Mouse (Mus musculus): ENCODE data around the gene Arvcf. TPM values are rescaled to one million over a fixed set of nuclear protein-coding genes. Genes with fewer than 3 reads are reported as not detected.

Gene Arvcf
- 12.6 and 12.9 TPM in 2 replicates for polyA plus RNA-seq (2016; fragmentation: Nextera tagmentation; extraction: Ambion mirVana)

DNA sequence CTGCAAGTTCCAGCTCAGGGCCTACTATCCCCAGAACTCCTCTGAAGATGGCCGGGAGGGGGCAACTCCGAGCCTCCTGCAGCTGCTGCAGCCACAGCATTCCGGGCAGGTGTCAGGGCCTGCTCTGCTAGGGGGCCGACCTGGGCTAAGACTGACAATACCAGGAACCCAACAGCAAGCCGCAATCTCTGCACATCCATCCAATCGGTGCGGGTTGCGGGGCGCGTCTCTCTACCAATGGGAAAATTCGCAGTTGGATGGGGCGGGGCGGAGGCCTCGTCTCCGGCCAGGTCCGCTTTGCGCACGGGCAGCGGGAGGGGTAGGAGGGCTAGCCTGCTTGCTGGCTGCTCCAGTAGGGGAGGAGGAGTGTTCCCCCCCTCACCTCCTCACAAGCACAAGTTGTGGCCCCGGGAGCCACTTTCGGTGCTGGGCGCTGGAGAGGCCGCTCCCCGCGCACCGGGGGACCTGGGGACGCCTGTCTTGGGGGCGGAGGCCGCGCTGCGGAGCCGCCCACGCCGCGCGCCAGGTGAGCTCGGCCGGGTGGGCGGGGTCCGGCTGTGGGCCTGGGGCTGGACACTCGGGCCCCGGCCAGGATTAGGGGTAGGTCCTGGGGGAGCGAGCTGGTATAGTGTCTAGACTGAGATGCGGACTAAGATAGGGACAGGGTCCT, at the start of gene Arvcf, which contains the start of gene Tango2:
Gene Arvcf (plus strand): TSS at position 252 of the 670 bp plus-strand sequence.
Gene Tango2 (minus strand): TSS at position 173 of the 670 bp plus-strand sequence.
- H3K4me3 ChIP-seq = peak within 1 kb of the TSS; percentile 51
- H3K9ac ChIP-seq = peak within 1 kb of the TSS; percentile 35; the same call in 1 of the 2 replicates
- H3K27ac ChIP-seq = no peak within 1 kb of the TSS
- H3K27me3 ChIP-seq (replicated peaks) = peaks cover 64% of the 10 kb centered on the region
- peaks cover 61% of the 10 kb centered on the region for H3K4me1 ChIP-seq
- H3K36me3 ChIP-seq = no peaks in the 10 kb centered on the region
- H3K9me3 ChIP-seq (replicated peaks) = no peaks in the 10 kb centered on the region
- 2% methylated on average over 44 of the region's 44 CpGs for WGBS (ENCODE audit: insufficient replicate concordance)
- peak; percentile 1; the same call in 1 of the 2 replicates for ATAC-seq
- peak within 1 kb of the TSS; percentile 72 for H3K4me2 ChIP-seq

DNA sequence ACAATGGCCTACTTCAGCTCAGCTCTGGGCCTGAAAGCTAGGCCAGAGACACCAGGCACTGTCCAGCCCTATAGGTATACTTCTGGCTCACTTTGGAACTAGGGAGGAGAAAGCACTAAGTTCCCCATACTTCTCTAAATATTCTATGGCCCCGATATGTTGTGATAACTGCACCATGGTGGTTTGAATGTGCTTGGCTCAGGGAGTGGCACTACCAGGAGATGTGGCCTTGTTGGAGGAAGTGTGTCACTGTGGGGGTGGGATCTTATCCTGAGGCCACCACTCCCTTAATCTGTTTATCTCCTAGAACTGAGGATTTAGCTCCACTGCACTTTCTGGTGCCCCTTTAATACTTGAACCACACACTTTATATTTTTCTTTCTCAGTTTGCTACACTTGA, 39.8 kb upstream of the Arvcf start:
- Histone ChIP-seq H3K27me3 (replicated peaks) (no peaks in the 10 kb centered on the region), H3K4me1 (no peaks in the 10 kb centered on the region; the same call in 1 of the 2 replicates), H3K4me3 (no peak overlapping the region), H3K27ac (no peak overlapping the region), H3K9ac (no peak overlapping the region), H3K4me2 (no peak overlapping the region), H3K36me3 (peaks cover 94% of the 10 kb centered on the region), H3K9me3 (replicated peaks) (no peaks in the 10 kb centered on the region)
- WGBS (ENCODE audit: insufficient replicate concordance) = 28% methylated on average over 1 of the region's 1 CpGs
- ATAC-seq = 0 out of 2 replicates have a peak, but pooled peaks have one; percentile 32

GRCm38 (mm10) chr16:18318992-18319391, 29.0 kb upstream of the Arvcf start:
- Histone ChIP-seq H3K4me1 (no peaks in the 10 kb centered on the region; the same call in 1 of the 2 replicates), H3K4me2 (no peak overlapping the region), H3K4me3 (no peak overlapping the region), H3K9me3 (replicated peaks) (no peaks in the 10 kb centered on the region), H3K9ac (no peak overlapping the region), H3K27me3 (replicated peaks) (no peaks in the 10 kb centered on the region), H3K36me3 (peaks cover 90% of the 10 kb centered on the region), H3K27ac (no peak overlapping the region)
- 75% methylated on average over 3 of the region's 3 CpGs for WGBS (ENCODE audit: insufficient replicate concordance)
- no peak for ATAC-seq

DNA sequence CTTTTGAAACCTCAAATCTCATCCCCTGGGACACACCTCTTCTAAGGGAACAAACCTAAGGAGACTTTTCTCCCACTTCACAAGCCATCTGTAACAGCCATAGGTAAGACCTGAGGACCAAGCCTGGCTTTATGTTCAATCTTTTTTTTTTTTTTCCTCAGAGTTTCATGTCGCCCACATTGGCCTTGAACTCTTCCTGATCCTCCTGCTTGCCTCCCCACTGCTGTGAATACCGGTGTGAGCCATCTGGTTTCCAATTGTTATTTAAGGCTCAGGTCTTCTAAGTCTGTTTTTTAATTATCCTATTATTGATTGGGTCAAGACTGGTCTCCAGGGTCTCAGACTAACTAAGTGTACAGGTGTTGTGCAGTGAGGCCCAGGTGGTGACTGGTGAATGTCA, 26.5 kb upstream of the Arvcf start:
- WGBS (ENCODE audit: insufficient replicate concordance) = 71% methylated on average over 2 of the region's 2 CpGs
- no peak for ATAC-seq
- H3K36me3 ChIP-seq = peaks cover 91% of the 10 kb centered on the region
- no peak overlapping the region for H3K4me2 ChIP-seq
- no peaks in the 10 kb centered on the region; the same call in 1 of the 2 replicates for H3K4me1 ChIP-seq
- no peak overlapping the region for H3K4me3 ChIP-seq
- no peaks in the 10 kb centered on the region for H3K27me3 ChIP-seq (replicated peaks)
- no peak overlapping the region for H3K27ac ChIP-seq
- no peaks in the 10 kb centered on the region for H3K9me3 ChIP-seq (replicated peaks)
- H3K9ac ChIP-seq = no peak overlapping the region

DNA sequence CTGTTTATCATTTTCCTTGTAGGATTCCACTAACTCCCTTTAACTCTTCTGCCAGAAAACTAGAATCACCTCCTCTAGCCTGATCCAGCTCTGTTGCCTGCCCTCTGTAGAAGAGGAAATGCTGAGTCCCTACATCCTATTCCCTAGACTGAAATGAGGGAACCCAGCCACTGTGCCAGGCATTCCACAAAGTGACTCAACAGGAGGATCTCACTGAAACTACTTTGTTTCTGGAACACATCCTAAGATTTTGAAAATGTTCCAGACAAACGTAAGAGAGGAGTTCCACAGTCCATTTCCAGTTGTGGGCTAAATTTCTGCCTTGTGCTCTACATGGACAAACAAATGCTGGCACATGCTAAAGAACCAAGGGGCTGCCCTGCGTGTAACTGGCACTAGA, 24.5 kb upstream of the Arvcf start:
- no peak overlapping the region for H3K9ac ChIP-seq
- H3K36me3 ChIP-seq = peaks cover 94% of the 10 kb centered on the region
- no peak overlapping the region for H3K4me2 ChIP-seq
- WGBS (ENCODE audit: insufficient replicate concordance) = 75% methylated on average over 2 of the region's 2 CpGs
- H3K27me3 ChIP-seq (replicated peaks) = no peaks in the 10 kb centered on the region
- H3K9me3 ChIP-seq (replicated peaks) = no peaks in the 10 kb centered on the region
- H3K27ac ChIP-seq = no peak overlapping the region
- H3K4me3 ChIP-seq = no peak overlapping the region
- ATAC-seq = no peak
- H3K4me1 ChIP-seq = no peaks in the 10 kb centered on the region; the same call in 1 of the 2 replicates

- 83% methylated on average over 6 of the region's 6 CpGs for WGBS (ENCODE audit: insufficient replicate concordance)
- H3K4me2 ChIP-seq = no peak overlapping the region
- peaks cover 92% of the 10 kb centered on the region for H3K36me3 ChIP-seq
- ATAC-seq = no peak
- no peak overlapping the region for H3K4me3 ChIP-seq
- H3K4me1 ChIP-seq = no peaks in the 10 kb centered on the region; the same call in 1 of the 2 replicates
- no peaks in the 10 kb centered on the region for H3K27me3 ChIP-seq (replicated peaks)
- no peak overlapping the region for H3K27ac ChIP-seq
- H3K9ac ChIP-seq = no peak overlapping the region
- H3K9me3 ChIP-seq (replicated peaks) = no peaks in the 10 kb centered on the region
These were observed 24.0 kb upstream of the Arvcf start for GRCm38 (mm10) chr16:18324031-18324430.

DNA sequence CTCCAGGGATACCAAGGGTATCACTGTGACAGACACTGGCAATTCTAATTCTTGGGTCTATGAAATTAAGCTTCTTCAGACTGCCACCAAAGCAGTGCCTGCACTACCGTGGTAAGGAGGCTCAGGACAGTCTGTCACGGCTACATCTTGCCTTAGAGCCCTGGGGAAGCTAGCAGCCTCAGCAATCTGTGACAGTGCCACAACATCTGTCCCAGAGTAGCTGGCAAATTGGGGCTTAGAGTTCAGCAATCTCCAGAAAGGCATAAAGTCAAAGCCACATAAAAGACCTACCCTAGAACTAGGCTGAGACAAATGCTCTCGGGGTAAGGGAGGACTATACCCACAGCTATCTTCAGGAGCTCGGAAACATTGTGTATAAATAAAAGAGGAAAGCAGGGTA, 22.2 kb upstream of the Arvcf start:
- 0 out of 2 replicates have a peak, but pooled peaks cover 3% of the 10 kb centered on the region for H3K4me1 ChIP-seq
- no peak overlapping the region for H3K4me3 ChIP-seq
- peaks cover 87% of the 10 kb centered on the region for H3K36me3 ChIP-seq
- H3K4me2 ChIP-seq = no peak overlapping the region
- no peaks in the 10 kb centered on the region for H3K27me3 ChIP-seq (replicated peaks)
- H3K9me3 ChIP-seq (replicated peaks) = no peaks in the 10 kb centered on the region
- 75% methylated on average over 4 of the region's 4 CpGs for WGBS (ENCODE audit: insufficient replicate concordance)
- H3K27ac ChIP-seq = no peak overlapping the region
- ATAC-seq = no peak
- H3K9ac ChIP-seq = no peak overlapping the region

GRCm38 (mm10) chr16:18327936-18328335, 20.0 kb upstream of the Arvcf start:
- Histone ChIP-seq H3K4me3 (no peak overlapping the region), H3K9ac (no peak overlapping the region), H3K4me2 (no peak overlapping the region), H3K27me3 (replicated peaks) (no peaks in the 10 kb centered on the region), H3K36me3 (peaks cover 85% of the 10 kb centered on the region), H3K4me1 (0 out of 2 replicates have a peak, but pooled peaks cover 3% of the 10 kb centered on the region), H3K9me3 (replicated peaks) (no peaks in the 10 kb centered on the region), H3K27ac (no peak overlapping the region)
- WGBS (ENCODE audit: insufficient replicate concordance) = 83% methylated on average over 9 of the region's 9 CpGs
- no peak for ATAC-seq

GRCm38 (mm10) chr16:18328524-18328923, 19.5 kb upstream of the Arvcf start:
- WGBS (ENCODE audit: insufficient replicate concordance) = 93% methylated on average over 1 of the region's 1 CpGs
- Histone ChIP-seq H3K36me3 (peaks cover 85% of the 10 kb centered on the region), H3K27me3 (replicated peaks) (no peaks in the 10 kb centered on the region)

GRCm38 (mm10) chr16:18333976-18334375, 14.0 kb upstream of the Arvcf start:
- Histone ChIP-seq H3K4me3 (no peak overlapping the region), H3K9me3 (replicated peaks) (no peaks in the 10 kb centered on the region), H3K27ac (no peak overlapping the region), H3K36me3 (peaks cover 91% of the 10 kb centered on the region), H3K4me2 (no peak overlapping the region), H3K27me3 (replicated peaks) (no peaks in the 10 kb centered on the region), H3K9ac (no peak overlapping the region), H3K4me1 (peaks cover 11% of the 10 kb centered on the region; the same call in 1 of the 2 replicates)
- ATAC-seq = no peak
- 76% methylated on average over 3 of the region's 3 CpGs for WGBS (ENCODE audit: insufficient replicate concordance)

More at GRCm38 (mm10) chr16:18328524-18328923, 19.5 kb upstream of the Arvcf start:
- Histone ChIP-seq H3K4me2 (no peak overlapping the region), H3K4me1 (0 out of 2 replicates have a peak, but pooled peaks cover 3% of the 10 kb centered on the region), H3K9ac (no peak overlapping the region), H3K4me3 (no peak overlapping the region), H3K9me3 (replicated peaks) (no peaks in the 10 kb centered on the region), H3K27ac (no peak overlapping the region)
- ATAC-seq = no peak

GRCm38 (mm10) chr16:18335981-18336380, 12.0 kb upstream of the Arvcf start:
- Histone ChIP-seq H3K9me3 (replicated peaks) (no peaks in the 10 kb centered on the region), H3K9ac (no peak overlapping the region), H3K27ac (no peak overlapping the region), H3K4me2 (no peak overlapping the region), H3K4me1 (peaks cover 26% of the 10 kb centered on the region), H3K36me3 (peaks cover 92% of the 10 kb centered on the region), H3K27me3 (replicated peaks) (no peaks in the 10 kb centered on the region), H3K4me3 (no peak overlapping the region)
- WGBS (ENCODE audit: insufficient replicate concordance) = 90% methylated on average over 3 of the region's 3 CpGs
- ATAC-seq = no peak

- ATAC-seq = no peak
- Histone ChIP-seq H3K4me3 (no peak overlapping the region), H3K4me1 (peaks cover 39% of the 10 kb centered on the region), H3K4me2 (no peak overlapping the region), H3K9ac (no peak overlapping the region), H3K27me3 (replicated peaks) (no peaks in the 10 kb centered on the region), H3K36me3 (peaks cover 79% of the 10 kb centered on the region), H3K27ac (no peak overlapping the region), H3K9me3 (replicated peaks) (no peaks in the 10 kb centered on the region)
- 82% methylated on average over 4 of the region's 4 CpGs for WGBS (ENCODE audit: insufficient replicate concordance)
These were observed 10.7 kb upstream of the Arvcf start for GRCm38 (mm10) chr16:18337261-18337660.

Measured in liver, embryonic 12.5 days (tissue).